Mouse (Mus musculus): ENCODE data around the gene Zic5.

DNA sequence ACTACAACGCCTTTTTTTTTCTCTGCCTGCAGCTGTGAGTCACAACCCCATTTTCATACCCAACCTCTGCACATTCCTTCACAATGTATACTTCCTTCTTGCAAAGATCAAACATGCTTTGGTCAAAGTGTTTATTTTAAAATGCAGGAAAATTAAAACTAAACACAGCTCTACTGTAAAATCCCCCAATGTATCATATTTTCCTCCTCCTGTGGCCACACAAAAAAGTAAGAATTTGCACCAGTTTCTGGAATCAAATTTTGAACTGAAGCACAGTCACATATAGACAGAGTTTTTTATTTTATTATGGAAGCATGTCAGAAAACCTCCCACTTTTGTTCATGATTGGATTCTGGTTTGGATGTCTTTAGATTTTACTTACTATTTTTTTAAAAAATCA, 21.1 kb upstream of the Zic5 start:
- TF ChIP-seq EP300 (optimal IDR thresholded peaks at IDR 0.05) (no peak), CTCF (IDR thresholded peaks at IDR 0.05; ENCODE audit: low read depth) (no peak)

All from stomach, postnatal 0 days (tissue).